Mouse (Mus musculus) brain, embryonic 14.5 days (tissue): ENCODE measurements around the gene Ube2i.

Experiments used
- CTCF ChIP-seq: fragments of 200-500 bp; IDR thresholded peaks from 2 replicates; pipeline ENCODE4 v1.5.1; 2012; ENCODE audit warnings: inconsistent platforms, mild to moderate bottlenecking, moderate library complexity, borderline replicate concordance; ENCODE audit not compliant: insufficient read depth, insufficient read length; ENCODE audit errors: extremely low read depth
- POLR2A ChIP-seq: fragments of 200-500 bp; IDR thresholded peaks from 2 replicates; pipeline ENCODE4 v1.6.1; 2012; ENCODE audit warnings: mild to moderate bottlenecking, inconsistent platforms, borderline replicate concordance; ENCODE audit not compliant: poor library complexity, insufficient read depth, insufficient read length, severe bottlenecking; ENCODE audit errors: extremely low read depth

GRCm38 (mm10) chr17:25322930-25323329 lies 48.5 kb upstream of the Ube2i start:
- no peak for TF ChIP-seq POLR2A
- TF ChIP-seq CTCF: no peak
